Mouse (Mus musculus): Measurements from ENCODE around the gene Efcab8. TPM values are rescaled to one million over a fixed set of nuclear protein-coding genes. Genes with fewer than 3 reads are reported as not detected.

Gene Efcab8
- total RNA-seq (2023) = 1 to 10 TPM in 1 of 2 experiments, under 1 TPM in 1; 0.76 to 2.4 TPM

GRCm38 (mm10) chr2:153779394-153779981, at the start of gene Efcab8:
Gene Efcab8 (plus strand): TSS chr2:153779931.

GRCm38 (mm10) chr2:153740500-153741436, 39.0 kb upstream of the Efcab8 start, which contains the start of gene Mapre1:
Gene Mapre1 (plus strand): TSS chr2:153741274.

DNA sequence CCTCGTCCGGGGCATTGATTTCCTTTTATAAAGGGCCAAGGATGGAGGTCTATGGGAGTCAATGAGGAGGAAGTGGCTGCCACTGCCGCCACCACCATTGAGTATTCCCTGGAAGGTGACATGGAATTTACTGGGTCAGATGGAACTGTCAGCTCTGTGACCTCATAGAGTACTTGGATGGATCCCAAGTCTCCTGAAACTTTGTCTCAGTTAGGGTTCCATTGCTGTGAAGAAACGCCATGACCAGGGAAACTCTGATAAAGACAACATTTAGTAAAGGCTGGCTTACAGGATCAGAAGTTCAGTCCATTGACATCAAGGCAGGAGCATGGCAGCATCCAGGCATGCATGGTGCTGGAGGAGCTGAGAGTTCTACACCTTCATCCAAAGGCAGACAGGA, 91.3 kb downstream of the Efcab8 start, which contains the start of gene Sun5:
TSS of gene Sun5 (minus strand) at position 101 of the 400 bp plus-strand sequence.

GRCm38 (mm10) chr2:153874745-153875144, 95.0 kb downstream of the Efcab8 start, which contains the start of gene Bpifb2:
Gene Bpifb2 (plus strand): TSS chr2:153875045.

Other genes with a start within 250 kb of the Efcab8 start
- 1 to 10 TPM; 2.5 to 5.1 TPM for gene Nol4l, start 250.0 kb upstream of the Efcab8 start, total RNA-seq (2023)
- 10 to 100 TPM; 37.1 to 46.6 TPM for gene Commd7, start 147.2 kb upstream of the Efcab8 start, total RNA-seq (2023)
- 10 to 100 TPM in 1 of 2 experiments, 1 to 10 TPM in 1; 9.2 to 14.5 TPM for gene Dnmt3b, start 130.5 kb upstream of the Efcab8 start, total RNA-seq (2023)
- gene Dnmt3c, start 83.3 kb upstream of the Efcab8 start, total RNA-seq (2023) = not detected
- 100 to 1,000 TPM; 148 to 152 TPM for gene Mapre1, start 38.7 kb upstream of the Efcab8 start, total RNA-seq (2023)
- not detected for gene Sun5, start 91.2 kb downstream of the Efcab8 start, total RNA-seq (2023)
- not detected for gene Bpifb2, start 95.1 kb downstream of the Efcab8 start, total RNA-seq (2023)
- gene Bpifb6, start 120.5 kb downstream of the Efcab8 start, total RNA-seq (2023) = not detected
- gene Bpifb3, start 138.3 kb downstream of the Efcab8 start, total RNA-seq (2023) = not detected
- not detected for gene Bpifb4, start 158.3 kb downstream of the Efcab8 start, total RNA-seq (2023)
- gene Bpifa6, start 195.0 kb downstream of the Efcab8 start, total RNA-seq (2023) = not detected
- not detected for gene Bpifa2, start 228.3 kb downstream of the Efcab8 start, total RNA-seq (2023)

All from T-cell, adult 66 days (primary cell).